Mouse (Mus musculus): ENCODE results near the gene Pld2.
A peak's percentile ranks its signal among the peaks of the same experiment; 100 is the strongest.
"Not testable (repeated sequence)": the region's sequence is repeated elsewhere in the genome, so short reads cannot be mapped to it uniquely, and the experiment has no call there.

Gene Pld2

DNA sequence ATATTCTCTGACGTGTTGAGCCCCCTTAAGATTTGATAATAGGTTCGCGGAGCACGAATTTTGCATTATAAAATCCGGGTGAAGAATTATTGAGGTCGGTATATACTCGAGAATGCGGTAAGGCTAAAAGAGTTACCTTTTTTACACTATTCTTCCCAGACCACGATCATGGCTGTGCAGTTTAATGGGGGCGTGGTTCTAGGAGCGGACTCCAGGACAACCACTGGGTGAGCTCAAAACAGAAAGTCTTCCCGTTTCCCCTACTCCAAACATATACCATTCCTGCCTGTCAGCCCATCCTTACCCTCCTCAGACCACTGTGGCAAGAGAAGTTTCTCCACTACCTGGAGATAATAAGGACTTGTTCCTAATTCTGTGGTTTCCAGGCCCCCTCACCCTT, 14.1 kb upstream of the Pld2 start:
- DNase-seq (ENCODE audit: low read depth, low spot score): no peak

DNA sequence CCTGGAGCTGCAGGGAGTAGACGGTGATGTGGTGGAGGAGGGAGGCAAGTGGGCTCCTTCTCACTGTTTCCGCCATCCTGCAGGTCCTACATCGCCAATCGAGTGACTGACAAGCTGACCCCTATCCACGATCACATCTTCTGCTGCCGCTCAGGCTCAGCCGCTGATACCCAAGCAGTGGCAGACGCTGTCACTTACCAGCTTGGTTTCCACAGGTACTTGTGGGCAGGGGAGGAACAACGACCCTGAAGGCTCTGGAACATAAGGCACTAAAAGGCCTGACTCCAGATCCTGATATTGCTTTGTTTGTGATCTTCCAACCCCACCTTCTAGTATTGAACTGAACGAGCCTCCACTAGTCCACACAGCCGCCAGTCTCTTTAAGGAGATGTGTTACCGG, 13.7 kb upstream of the Pld2 start:
- DNase-seq (ENCODE audit: low read depth, low spot score): no peak

DNA sequence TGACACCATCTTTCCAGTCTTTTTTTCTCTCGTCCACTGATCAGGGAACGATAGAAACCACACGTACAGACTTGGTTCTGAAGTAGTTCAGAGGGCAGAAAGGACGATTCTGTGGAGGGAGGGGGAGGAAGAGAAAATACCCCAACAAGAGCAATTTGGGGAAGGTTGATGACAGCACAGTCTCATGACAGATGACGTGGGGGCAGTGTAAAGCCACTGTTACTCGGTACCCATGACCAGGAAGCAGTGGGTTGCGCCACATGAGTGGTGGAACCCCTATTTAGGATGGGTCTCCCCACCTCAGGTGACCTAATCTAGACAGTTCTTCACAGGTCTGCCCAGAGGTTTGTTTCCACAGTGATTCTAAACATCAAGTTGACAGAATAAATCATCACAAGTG, 11.3 kb upstream of the Pld2 start:
- DNase-seq (ENCODE audit: low read depth, low spot score): no peak

DNA sequence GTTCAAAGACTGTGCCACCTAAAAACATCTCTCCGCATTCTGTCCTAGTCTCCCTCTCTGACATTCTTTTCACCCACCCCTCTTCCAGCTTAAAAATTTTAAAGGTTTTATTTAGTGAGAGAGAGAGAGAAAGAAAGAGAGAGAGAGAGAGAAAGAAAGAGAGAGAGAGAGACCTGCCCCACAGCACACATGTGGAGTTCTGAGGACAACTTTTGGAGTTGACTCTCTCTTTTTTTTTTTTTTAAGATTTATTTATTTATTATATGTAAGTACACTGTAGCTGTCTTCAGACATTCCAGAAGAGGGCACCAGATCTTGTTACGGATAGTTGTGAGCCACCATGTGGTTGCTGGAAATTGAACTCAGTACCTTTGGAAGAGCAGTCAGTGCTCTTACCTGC, 8.8 kb upstream of the Pld2 start:
- DNase-seq (ENCODE audit: low read depth, low spot score): not testable (repeated sequence)

- no peak for DNase-seq (ENCODE audit: low read depth, low spot score)
These were observed 7.0 kb upstream of the Pld2 start, which contains the start of gene Gm40193 for GRCm38 (mm10) chr11:70532839-70533238. Gene Gm40193, minus strand, starts transcription at chr11:70532939.

DNA sequence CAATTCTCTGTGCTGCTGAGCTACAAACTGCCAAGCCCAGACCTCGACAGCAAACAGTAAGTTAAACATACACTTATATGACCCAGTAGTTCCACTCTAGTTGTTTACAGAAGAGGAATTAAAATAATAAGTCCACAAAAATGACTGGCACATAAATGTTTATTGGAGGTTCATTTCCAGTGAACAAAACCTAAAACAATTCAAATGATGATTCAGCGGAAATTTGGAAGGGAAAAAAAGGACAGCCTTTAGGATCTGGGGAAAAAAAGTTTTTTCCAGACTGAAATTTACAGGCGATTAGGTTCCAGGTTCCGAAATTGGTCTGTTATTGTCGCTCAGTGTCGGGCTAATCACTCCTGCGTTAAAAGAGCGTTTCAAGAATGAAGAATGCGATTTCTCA, 441 bp upstream of the Pld2 start:
- no peak for DNase-seq (ENCODE audit: low read depth, low spot score)

DNA sequence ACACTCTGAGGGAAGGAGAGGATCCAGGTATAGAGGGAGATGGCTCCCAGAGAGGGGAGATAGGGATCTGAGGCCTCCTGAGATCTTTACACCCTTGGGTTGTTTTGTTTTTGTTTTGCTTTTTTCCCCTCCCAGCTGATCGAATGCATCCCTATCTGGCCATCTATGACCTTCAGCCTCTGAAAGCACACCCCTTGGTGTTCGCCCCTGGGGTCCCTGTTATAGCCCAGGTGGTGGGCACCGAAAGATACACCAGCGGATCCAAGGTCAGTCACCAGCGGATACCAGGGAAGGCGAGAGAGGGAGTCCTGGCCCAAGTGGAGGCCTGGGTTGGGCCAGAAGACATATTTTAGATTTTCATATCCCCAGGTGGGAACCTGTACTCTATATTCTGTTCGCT, 1.1 kb downstream of the Pld2 start:
- DNase-seq (ENCODE audit: low read depth, low spot score): no peak

DNA sequence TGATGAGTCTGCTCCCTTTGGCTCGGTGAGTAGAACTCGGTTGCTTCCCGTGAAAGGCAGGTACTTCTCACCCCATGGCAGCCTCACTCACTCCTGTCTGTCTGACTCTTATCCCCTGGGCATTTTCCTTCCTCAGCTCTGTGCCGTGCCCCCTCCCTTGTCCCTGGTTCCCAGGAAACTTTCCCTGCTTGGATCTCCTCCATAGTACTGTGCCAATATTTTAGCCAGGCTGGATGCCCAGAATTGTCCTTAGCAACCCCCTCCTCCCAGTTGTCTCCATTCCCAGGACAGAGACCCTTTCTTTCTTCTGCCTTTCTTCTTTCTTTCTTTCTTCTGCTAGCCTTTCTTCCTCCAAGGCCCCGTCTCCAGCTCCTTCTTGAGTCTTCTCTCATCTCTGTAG, 1.6 kb downstream of the Pld2 start:
- no peak for DNase-seq (ENCODE audit: low read depth, low spot score)

- DNase-seq (ENCODE audit: low read depth, low spot score): no peak
These were observed 4.6 kb downstream of the Pld2 start for GRCm38 (mm10) chr11:70544496-70544895.

DNA sequence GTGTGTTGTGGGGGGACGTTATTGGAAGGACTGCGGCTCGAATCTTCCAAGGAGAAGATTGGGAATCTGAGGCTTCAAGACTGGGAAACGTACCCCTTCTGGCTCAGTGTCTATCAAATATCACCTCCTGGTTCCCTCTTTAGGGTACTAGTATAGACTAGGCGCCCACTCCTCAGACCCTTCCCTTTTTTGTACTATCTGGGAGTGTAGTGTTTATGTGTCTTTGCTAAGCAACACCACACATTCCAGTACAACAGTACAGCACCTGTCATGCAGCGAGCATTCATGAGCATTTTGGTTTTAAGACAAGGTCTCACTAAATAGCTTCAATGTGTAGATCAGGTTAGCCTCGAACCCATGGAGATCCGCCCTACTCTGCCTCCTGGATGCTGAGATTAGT, 11.7 kb downstream of the Pld2 start:
- no peak for DNase-seq (ENCODE audit: low read depth, low spot score)

GRCm38 (mm10) chr11:70553940-70554339, 14.1 kb downstream of the Pld2 start:
- DNase-seq (ENCODE audit: low read depth, low spot score): no peak

- DNase-seq (ENCODE audit: low read depth, low spot score): no peak
These were observed 17.7 kb downstream of the Pld2 start for GRCm38 (mm10) chr11:70557545-70557944.

GRCm38 (mm10) chr11:70561937-70562286, 22.0 kb downstream of the Pld2 start:
- DNase-seq (ENCODE audit: low read depth, low spot score): no peak

- peak; percentile 86 for DNase-seq (ENCODE audit: low read depth, low spot score)
These were observed 22.6 kb downstream of the Pld2 start, which contains the start of gene Mink1 for GRCm38 (mm10) chr11:70562287-70562994. Gene Mink1, plus strand, starts transcription at chr11:70562881.

DNA sequence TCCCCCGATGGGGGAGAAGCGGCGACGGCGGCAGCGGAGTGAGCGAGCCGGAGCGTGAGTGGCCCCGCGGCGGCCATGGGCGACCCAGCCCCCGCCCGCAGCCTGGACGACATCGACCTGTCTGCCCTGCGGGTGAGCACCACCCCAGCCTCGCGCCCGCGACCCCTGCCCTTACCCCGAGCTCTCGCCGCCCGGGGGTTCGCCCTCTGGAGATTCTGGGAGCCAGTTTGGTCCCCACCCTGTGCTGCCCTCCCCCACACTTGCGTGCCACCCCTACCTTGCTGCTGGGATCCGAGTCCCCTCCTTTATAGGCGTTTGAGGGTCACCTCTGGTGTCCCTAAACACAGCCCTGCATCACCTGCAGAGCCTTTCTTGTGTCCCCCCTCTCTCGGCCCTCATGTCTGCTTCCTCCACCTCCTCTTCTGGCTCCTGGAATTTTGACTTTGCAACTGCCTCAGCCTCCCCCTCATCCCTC, 23.2 kb downstream of the Pld2 start:
- DNase-seq (ENCODE audit: low read depth, low spot score): no peak

DNA sequence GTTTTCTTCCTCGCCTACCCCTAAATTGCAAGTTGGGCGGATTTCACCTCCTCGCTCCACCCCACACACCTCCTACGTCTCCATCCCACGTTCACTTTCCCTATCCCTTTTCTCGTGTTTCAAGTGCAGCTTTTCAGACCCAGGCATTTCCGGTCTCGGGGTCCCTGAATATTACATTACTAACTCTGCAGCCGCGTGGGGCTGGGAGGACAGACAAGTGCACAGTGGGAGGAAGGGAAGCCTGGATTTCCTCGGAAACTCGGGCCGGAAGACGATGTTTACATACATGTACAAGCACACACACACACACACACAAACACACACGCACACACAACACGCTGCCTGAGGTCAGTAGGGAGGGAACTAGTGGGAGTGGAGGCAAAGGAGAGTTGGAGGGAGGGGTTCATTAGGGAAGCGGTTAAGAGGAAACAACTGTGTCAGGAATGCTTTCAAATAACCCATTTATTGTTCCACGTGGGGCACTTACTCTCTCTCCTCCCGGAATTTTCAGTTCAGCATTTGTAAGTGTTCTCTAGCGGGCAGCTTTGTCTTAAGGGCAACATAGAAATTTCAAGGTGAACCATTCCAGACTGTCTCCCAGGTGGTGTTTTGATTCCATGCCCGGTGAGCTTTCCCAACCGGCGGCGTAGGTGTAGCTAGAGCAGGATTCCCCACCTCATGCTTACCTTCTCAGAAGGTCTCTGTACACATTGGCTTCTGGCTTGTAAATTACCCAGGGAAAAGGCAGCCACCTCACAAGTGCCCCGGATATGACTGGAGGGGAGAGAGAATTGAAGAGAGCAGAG, 23.8 kb downstream of the Pld2 start:
- no peak for DNase-seq (ENCODE audit: low read depth, low spot score)

DNA sequence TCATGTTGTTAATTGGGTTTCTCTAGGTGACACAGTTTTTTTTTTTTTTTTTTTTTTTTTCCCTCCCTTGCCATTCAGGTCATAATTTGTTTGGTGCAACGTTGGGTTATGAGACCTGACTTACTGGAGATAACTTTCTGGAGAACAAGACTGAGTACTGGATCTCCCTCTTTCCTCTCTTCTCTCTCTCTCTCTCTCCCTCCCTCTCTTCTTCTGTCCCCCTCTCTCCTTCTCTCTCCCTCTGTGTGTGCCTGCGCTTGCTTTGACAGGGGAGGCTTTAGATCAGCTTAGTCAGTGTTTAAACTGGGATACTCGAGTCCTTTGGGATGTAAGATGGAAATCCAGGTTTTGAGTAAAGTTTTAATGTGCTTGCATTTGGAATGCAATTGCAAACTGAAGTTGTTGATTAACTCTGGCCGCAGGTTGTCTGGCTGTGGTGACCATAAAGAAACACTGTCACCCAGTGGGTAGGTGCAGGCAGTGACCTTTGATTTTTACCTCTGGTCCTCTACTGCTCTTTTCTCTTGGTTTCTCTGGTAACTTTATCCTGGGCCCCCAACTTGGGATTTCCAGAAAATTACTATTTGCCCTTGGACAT, 24.5 kb downstream of the Pld2 start:
- DNase-seq (ENCODE audit: low read depth, low spot score): no peak

- no peak for DNase-seq (ENCODE audit: low read depth, low spot score)
These were observed 26.7 kb downstream of the Pld2 start for GRCm38 (mm10) chr11:70566586-70566985.

DNA sequence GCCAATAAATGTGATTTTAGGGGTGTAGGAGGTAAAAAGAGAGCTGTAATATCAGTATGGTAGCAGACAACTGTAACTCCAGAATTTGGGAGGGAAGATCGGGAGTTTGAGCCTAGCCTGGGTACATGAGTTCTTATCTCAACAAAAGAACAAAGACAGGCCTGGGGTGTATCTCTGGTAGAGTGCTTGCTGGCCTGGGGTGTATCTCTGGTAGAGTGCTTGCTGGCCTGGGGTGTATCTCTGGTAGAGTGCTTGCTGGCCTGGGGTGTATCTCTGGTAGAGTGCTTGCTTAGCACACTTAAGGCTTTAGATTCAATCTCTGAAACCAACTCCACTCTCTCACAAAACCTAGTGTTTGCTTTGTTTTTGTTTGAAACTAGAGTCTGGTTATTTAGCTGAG, 30.8 kb downstream of the Pld2 start:
- not testable (repeated sequence) for DNase-seq (ENCODE audit: low read depth, low spot score)

DNA sequence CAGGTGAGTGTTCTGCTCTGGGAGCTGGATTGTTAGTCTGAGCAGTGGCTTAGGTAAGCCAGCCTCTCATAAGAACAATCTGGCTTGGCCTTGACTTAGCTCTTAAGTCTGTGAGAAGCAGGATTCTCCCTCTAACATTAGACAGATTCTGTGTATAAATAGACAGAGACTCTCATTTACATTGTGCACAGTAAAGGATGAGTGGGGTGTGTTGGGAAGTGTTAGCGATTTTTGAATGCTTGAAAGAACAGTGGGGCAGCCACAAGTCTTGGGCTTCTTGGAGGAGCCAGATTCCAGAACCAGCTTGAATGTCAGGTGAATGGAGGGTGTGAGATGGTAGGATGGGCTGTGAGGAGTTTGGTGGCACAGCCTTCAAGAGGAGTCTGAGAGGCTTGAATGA, 31.8 kb downstream of the Pld2 start:
- no peak for DNase-seq (ENCODE audit: low read depth, low spot score)

DNA sequence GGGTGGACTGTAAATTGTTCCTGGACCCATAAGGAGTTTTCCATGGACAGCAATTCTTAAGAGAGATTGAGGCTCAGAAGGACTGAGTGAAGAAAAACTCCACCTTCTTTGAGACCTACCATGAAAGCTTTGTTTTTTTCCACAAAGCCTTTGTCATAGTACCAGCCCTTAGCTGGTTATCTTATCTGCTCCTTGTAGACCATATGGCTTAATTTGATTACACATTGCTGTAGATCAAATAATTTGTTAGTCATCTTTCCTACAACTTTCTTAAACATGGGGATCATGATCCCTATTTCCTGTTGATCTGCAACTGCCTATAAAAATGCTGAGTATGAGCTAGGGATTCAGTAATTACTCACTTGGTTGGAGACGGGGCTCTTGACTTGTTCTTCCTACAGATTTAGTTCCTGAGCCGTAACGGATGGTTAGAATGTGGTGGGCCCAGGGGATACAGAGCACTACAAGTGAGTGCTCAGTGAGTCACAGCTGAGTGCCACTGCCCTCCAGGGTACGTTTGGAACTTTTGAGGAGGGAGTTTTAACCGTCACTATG, 32.6 kb downstream of the Pld2 start:
- DNase-seq (ENCODE audit: low read depth, low spot score): no peak

GRCm38 (mm10) chr11:70573872-70574271, 34.0 kb downstream of the Pld2 start:
- DNase-seq (ENCODE audit: low read depth, low spot score): no peak

All from retina, postnatal 7 days (tissue).